Mouse (Mus musculus): ENCODE measurements around the gene Fam47e.
"Not testable (repeated sequence)": the region's sequence is repeated elsewhere in the genome, so short reads cannot be mapped to it uniquely, and the experiment has no call there.

Gene Fam47e

GRCm38 (mm10) chr5:92554891-92555511, at the start of gene Fam47e:
TSS of gene Fam47e (plus strand) at chr5:92555069.
- DNase-seq (ENCODE audit: low spot score in 2 of 2) = peak in 1 of 2 experiments; percentile 52

- peak; percentile 91 to 97 for DNase-seq (ENCODE audit: low spot score in 2 of 2)
Observed at GRCm38 (mm10) chr5:92505402-92505865, 49.4 kb upstream of the Fam47e start.

GRCm38 (mm10) chr5:92506301-92506729, 48.6 kb upstream of the Fam47e start:
- DNase-seq (ENCODE audit: low spot score in 2 of 2) = peak in 1 of 2 experiments; percentile 58

GRCm38 (mm10) chr5:92506733-92507132, 48.1 kb upstream of the Fam47e start, which contains the start of gene Scarb2:
TSS of gene Scarb2 (minus strand) at chr5:92506833.
- no peak for DNase-seq (ENCODE audit: low spot score in 2 of 2)

GRCm38 (mm10) chr5:92508853-92509252, 46.0 kb upstream of the Fam47e start:
- DNase-seq (ENCODE audit: low spot score in 2 of 2) = no peak

- no peak for DNase-seq (ENCODE audit: low spot score in 2 of 2)
Observed at GRCm38 (mm10) chr5:92511256-92511655, 43.6 kb upstream of the Fam47e start.

- DNase-seq (ENCODE audit: low spot score in 2 of 2) = no peak
Observed at GRCm38 (mm10) chr5:92512066-92512465, 42.8 kb upstream of the Fam47e start.

GRCm38 (mm10) chr5:92521131-92521530, 33.7 kb upstream of the Fam47e start:
- DNase-seq (ENCODE audit: low spot score in 2 of 2) = not testable (repeated sequence)

- peak in 1 of 2 experiments; percentile 29 for DNase-seq (ENCODE audit: low spot score in 2 of 2)
Observed at GRCm38 (mm10) chr5:92524821-92525258, 30.0 kb upstream of the Fam47e start.

- DNase-seq (ENCODE audit: low spot score in 2 of 2) = no peak
Observed at GRCm38 (mm10) chr5:92539698-92540097, 15.2 kb upstream of the Fam47e start.

GRCm38 (mm10) chr5:92552611-92553010, 2.3 kb upstream of the Fam47e start:
- DNase-seq (ENCODE audit: low spot score in 2 of 2) = no peak

GRCm38 (mm10) chr5:92553939-92554338, 930 bp upstream of the Fam47e start:
- DNase-seq (ENCODE audit: low spot score in 2 of 2) = no peak

- DNase-seq (ENCODE audit: low spot score in 2 of 2) = no peak
Observed at GRCm38 (mm10) chr5:92554443-92554842, 426 bp upstream of the Fam47e start.

- no peak for DNase-seq (ENCODE audit: low spot score in 2 of 2)
Observed at GRCm38 (mm10) chr5:92555905-92556304, 1.0 kb downstream of the Fam47e start.

- no peak for DNase-seq (ENCODE audit: low spot score in 2 of 2)
Observed at GRCm38 (mm10) chr5:92557508-92557907, 2.6 kb downstream of the Fam47e start.

GRCm38 (mm10) chr5:92560201-92560600, 5.3 kb downstream of the Fam47e start:
- no peak for DNase-seq (ENCODE audit: low spot score in 2 of 2)

GRCm38 (mm10) chr5:92562002-92562401, 7.1 kb downstream of the Fam47e start:
- DNase-seq (ENCODE audit: low spot score in 2 of 2) = peak in 1 of 2 experiments; percentile 17

- no peak for DNase-seq (ENCODE audit: low spot score in 2 of 2)
Observed at GRCm38 (mm10) chr5:92571232-92571631, 16.4 kb downstream of the Fam47e start.

- no peak for DNase-seq (ENCODE audit: low spot score in 2 of 2)
Observed at GRCm38 (mm10) chr5:92579559-92579958, 24.7 kb downstream of the Fam47e start.

- DNase-seq (ENCODE audit: low spot score in 2 of 2) = no peak
Observed at GRCm38 (mm10) chr5:92585932-92586331, 31.1 kb downstream of the Fam47e start.

GRCm38 (mm10) chr5:92595026-92595425, 40.2 kb downstream of the Fam47e start:
- no peak for DNase-seq (ENCODE audit: low spot score in 2 of 2)

- DNase-seq (ENCODE audit: low spot score in 2 of 2) = no peak
Observed at GRCm38 (mm10) chr5:92596865-92597264, 42.0 kb downstream of the Fam47e start.

GRCm38 (mm10) chr5:92599030-92599429, 44.2 kb downstream of the Fam47e start:
- DNase-seq (ENCODE audit: low spot score in 2 of 2) = peak in 1 of 2 experiments; percentile 49
